Mouse (Mus musculus) megakaryocyte progenitor cell, adult 5-6 weeks (primary cell): ENCODE results near the gene Pmis2. TPM values are rescaled to one million over a fixed set of nuclear protein-coding genes. Genes with fewer than 3 reads are reported as not detected.

ENCODE experiments used
- ATAC-seq: replicated peaks from 2 replicates; pipeline ENCODE4 v1.8.0; 2016; ENCODE audit warnings: mild to moderate bottlenecking, moderate TSS enrichment, inconsistent platforms; ENCODE audit not compliant: poor library complexity
- total RNA-seq, 2 experiments: library from RNA; stranded (forward) in 1 of 2; stranded (reverse) in 1 of 2; fragments of 157-497, 149-512 nt in 1 of 2; fragments of 200-1000 nt in 1 of 2; gene quantifications; 2 replicates each; pipeline versions ENCODE4 v1.2.3 to v1.2.4; 2015 to 2017

Pmis2 gene
- total RNA-seq, 2 experiments from 2014 or later = not detected

DNA sequence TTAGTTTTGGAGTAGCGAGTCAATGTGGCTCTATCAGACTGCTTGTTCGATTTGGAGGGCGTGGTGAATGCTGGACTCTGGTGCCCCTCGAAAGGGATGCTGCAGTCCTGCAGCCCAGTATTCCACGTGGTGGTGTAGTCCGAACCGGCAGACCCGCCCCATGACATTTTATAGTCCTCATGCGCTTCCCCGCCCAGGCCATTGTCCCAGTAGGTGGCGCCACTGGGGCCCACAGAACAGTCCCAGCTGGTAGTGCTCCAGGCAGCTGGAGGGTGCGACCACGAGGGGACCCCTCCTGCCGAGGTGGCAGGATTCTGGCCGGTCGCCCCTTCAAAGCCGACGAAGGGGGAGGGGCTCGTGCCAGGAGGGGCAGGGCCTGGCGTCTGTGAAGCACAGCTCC is 36.8 kb downstream of the Pmis2 start:
- ATAC-seq = peak; percentile 92

DNA sequence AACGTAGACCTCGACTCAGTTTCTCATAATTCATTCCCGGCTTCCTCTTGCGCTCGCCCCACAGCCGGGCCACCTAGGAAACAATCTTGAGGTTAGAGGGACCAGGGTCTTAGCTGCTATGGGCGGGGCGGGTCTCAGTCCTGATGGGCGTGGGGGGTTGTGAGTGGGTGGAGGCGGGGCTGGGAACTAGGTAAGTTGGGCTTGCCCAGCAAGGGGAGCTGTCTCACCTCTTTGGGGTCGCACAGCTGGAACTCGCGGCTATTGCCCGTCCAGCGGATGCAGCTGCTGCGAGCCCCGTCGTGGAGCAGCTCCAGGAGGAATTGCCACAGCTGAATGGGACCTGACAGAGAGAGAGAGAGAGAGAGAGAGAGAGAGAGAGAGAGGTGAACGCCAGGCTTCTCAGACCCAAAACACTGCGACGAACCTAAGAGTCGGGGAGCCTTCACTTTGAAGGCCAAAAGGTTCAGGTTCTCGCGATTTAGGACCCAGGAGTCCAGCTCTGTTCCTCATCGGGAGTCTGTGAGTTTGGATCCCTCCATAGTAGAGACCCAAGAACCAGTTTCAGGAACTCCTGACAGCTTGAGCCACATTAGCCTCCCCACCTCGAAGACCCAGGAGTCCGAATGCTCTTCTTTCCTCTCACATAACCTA is 37.5 kb downstream of the Pmis2 start:
- ATAC-seq = 0 out of 2 replicates have a peak, but pooled peaks have one; percentile 20

- ATAC-seq = no peak
These were observed 42.4 kb downstream of the Pmis2 start for GRCm38 (mm10) chr7:30629013-30629412.

GRCm38 (mm10) chr7:30626647-30627046 is 44.8 kb downstream of the Pmis2 start:
- no peak for ATAC-seq

DNA sequence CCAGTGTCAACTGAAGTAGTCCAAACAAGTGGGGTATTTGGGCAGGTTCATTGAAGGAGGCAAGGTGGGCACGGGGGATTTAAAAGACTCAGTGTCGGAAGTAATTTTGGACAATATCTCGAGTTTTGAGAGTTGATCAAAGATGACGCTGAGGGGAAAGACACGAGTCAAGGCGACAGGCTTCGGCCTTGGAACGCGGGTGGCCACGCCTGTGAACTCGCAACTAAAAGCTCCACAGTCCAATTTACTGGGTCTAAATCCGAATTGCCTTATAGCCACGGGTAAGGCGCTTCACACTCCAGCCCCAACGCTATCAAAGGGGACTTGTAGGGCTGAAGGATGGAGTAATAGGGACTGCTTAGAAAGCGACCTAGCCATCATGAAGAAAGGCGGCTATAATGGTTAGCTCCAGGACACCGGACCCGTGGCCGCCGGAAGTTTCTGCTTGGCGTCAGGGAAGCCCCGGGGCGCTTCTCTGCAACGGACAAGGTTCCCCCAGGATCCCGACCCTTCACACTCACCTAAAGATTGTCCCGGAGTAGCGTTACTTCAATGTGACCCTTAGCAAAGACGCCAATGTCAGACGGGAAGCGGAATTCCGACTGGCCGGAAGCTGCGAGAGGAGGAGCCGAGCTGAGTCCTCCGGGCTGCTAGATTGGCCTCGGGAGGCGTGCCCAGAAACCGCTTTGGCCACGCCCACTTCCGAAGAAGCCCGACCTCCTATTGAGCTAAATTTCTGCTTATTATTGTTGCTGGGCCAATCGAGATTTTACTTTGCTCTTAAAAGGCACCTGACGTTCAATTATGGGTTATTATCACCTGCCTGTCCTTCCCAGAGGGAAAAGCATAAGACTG is 45.6 kb downstream of the Pmis2 start, which contains the start of gene Cox6b1:
Gene Cox6b1, minus strand, starts transcription at position 622 of the 855 bp plus-strand sequence.
- peak; percentile 99 for ATAC-seq

Other genes starting within 250 kb of the Pmis2 start
Only the 30 nearest of the 32 such genes appear.
- gene Aplp1, start 226.1 kb downstream of the Pmis2 start, total RNA-seq (2015) = not detected in 2 replicates
- gene Aplp1, start 226.1 kb downstream of the Pmis2 start, total RNA-seq (2017) = not detected in 2 replicates
- gene Kirrel2, start 213.9 kb downstream of the Pmis2 start, total RNA-seq (2015) = not detected in 2 replicates
- not detected in 2 replicates for gene Kirrel2, start 213.9 kb downstream of the Pmis2 start, total RNA-seq (2017)
- gene Nphs1, start 213.3 kb downstream of the Pmis2 start, total RNA-seq (2015) = 0.27 TPM in 1 of 2 replicates, not detected in the other
- 0.58 and 0.95 TPM in 2 replicates for gene Nphs1, start 213.3 kb downstream of the Pmis2 start, total RNA-seq (2017)
- not detected in 2 replicates for gene Prodh2, start 178.0 kb downstream of the Pmis2 start, total RNA-seq (2015)
- not detected in 2 replicates for gene Prodh2, start 178.0 kb downstream of the Pmis2 start, total RNA-seq (2017)
- 4.5 and 5.8 TPM in 2 replicates for gene Arhgap33, start 136.5 kb downstream of the Pmis2 start, total RNA-seq (2015)
- gene Arhgap33, start 136.5 kb downstream of the Pmis2 start, total RNA-seq (2017) = 1.4 and 2.0 TPM in 2 replicates
- gene Hspb6, start 119.4 kb downstream of the Pmis2 start, total RNA-seq (2015) = 11.7 and 12.2 TPM in 2 replicates
- 3.5 and 4.4 TPM in 2 replicates for gene Hspb6, start 119.4 kb downstream of the Pmis2 start, total RNA-seq (2017)
- 11.5 and 16.3 TPM in 2 replicates for gene Proser3, start 119.3 kb downstream of the Pmis2 start, total RNA-seq (2015)
- gene Proser3, start 119.3 kb downstream of the Pmis2 start, total RNA-seq (2017) = 1.8 and 4.7 TPM in 2 replicates
- 54.8 and 67.5 TPM in 2 replicates for gene Lin37, start 111.8 kb downstream of the Pmis2 start, total RNA-seq (2015)
- 27.2 and 39.8 TPM in 2 replicates for gene Lin37, start 111.8 kb downstream of the Pmis2 start, total RNA-seq (2017)
- gene U2af1l4, start 108.3 kb downstream of the Pmis2 start, total RNA-seq (2015) = 21.4 and 23.4 TPM in 2 replicates
- gene U2af1l4, start 108.3 kb downstream of the Pmis2 start, total RNA-seq (2017) = 86.9 and 96.7 TPM in 2 replicates
- 2.2 and 3.7 TPM in 2 replicates for gene Gm49396, start 108.3 kb downstream of the Pmis2 start, total RNA-seq (2015)
- gene Gm49396, start 108.3 kb downstream of the Pmis2 start, total RNA-seq (2017) = 3.4 and 3.9 TPM in 2 replicates
- gene Psenen, start 108.0 kb downstream of the Pmis2 start, total RNA-seq (2015) = 181 and 202 TPM in 2 replicates
- gene Psenen, start 108.0 kb downstream of the Pmis2 start, total RNA-seq (2017) = 150 and 154 TPM in 2 replicates
- gene Igflr1, start 106.2 kb downstream of the Pmis2 start, total RNA-seq (2015) = 7.2 and 9.2 TPM in 2 replicates
- not detected in 2 replicates for gene Igflr1, start 106.2 kb downstream of the Pmis2 start, total RNA-seq (2017)
- gene Kmt2b, start 82.9 kb downstream of the Pmis2 start, total RNA-seq (2015) = 72.2 and 99.8 TPM in 2 replicates
- gene Kmt2b, start 82.9 kb downstream of the Pmis2 start, total RNA-seq (2017) = 11.7 and 14.5 TPM in 2 replicates
- gene Zbtb32, start 72.7 kb downstream of the Pmis2 start, total RNA-seq (2015) = not detected in 2 replicates
- gene Zbtb32, start 72.7 kb downstream of the Pmis2 start, total RNA-seq (2017) = not detected in 2 replicates
- gene Upk1a, start 58.8 kb downstream of the Pmis2 start, total RNA-seq (2015) = 0.61 and 1.3 TPM in 2 replicates
- gene Upk1a, start 58.8 kb downstream of the Pmis2 start, total RNA-seq (2017) = 0.14 TPM in 1 of 2 replicates, not detected in the other
- 325 and 346 TPM in 2 replicates for gene Cox6b1, start 45.5 kb downstream of the Pmis2 start, total RNA-seq (2015)
- 428 and 592 TPM in 2 replicates for gene Cox6b1, start 45.5 kb downstream of the Pmis2 start, total RNA-seq (2017)
- not detected in 2 replicates for gene Etv2, start 35.8 kb downstream of the Pmis2 start, total RNA-seq (2015)
- not detected in 2 replicates for gene Etv2, start 35.8 kb downstream of the Pmis2 start, total RNA-seq (2017)
- 43.9 and 52.2 TPM in 2 replicates for gene Rbm42, start 21.3 kb downstream of the Pmis2 start, total RNA-seq (2015)
- 36.7 and 39.9 TPM in 2 replicates for gene Rbm42, start 21.3 kb downstream of the Pmis2 start, total RNA-seq (2017)
- gene Haus5, start 6.6 kb downstream of the Pmis2 start, total RNA-seq (2015) = 31.0 and 31.3 TPM in 2 replicates
- gene Haus5, start 6.6 kb downstream of the Pmis2 start, total RNA-seq (2017) = 21.5 and 28.7 TPM in 2 replicates
- 0.69 TPM in 1 of 2 replicates, not detected in the other for gene 2200002J24Rik, start 27.3 kb upstream of the Pmis2 start, total RNA-seq (2015)
- not detected in 2 replicates for gene 2200002J24Rik, start 27.3 kb upstream of the Pmis2 start, total RNA-seq (2017)
- gene Atp4a, start 40.6 kb upstream of the Pmis2 start, total RNA-seq (2015) = 1.2 and 1.3 TPM in 2 replicates
- gene Atp4a, start 40.6 kb upstream of the Pmis2 start, total RNA-seq (2017) = 0.37 and 0.51 TPM in 2 replicates
- 210 and 218 TPM in 2 replicates for gene Tmem147, start 57.9 kb upstream of the Pmis2 start, total RNA-seq (2015)
- gene Tmem147, start 57.9 kb upstream of the Pmis2 start, total RNA-seq (2017) = 65.9 and 76.4 TPM in 2 replicates
- gene Gapdhs, start 72.1 kb upstream of the Pmis2 start, total RNA-seq (2015) = not detected in 2 replicates
- not detected in 2 replicates for gene Gapdhs, start 72.1 kb upstream of the Pmis2 start, total RNA-seq (2017)
- 1.6 TPM in 2 replicates for gene Sbsn, start 79.9 kb upstream of the Pmis2 start, total RNA-seq (2015)
- gene Sbsn, start 79.9 kb upstream of the Pmis2 start, total RNA-seq (2017) = 0.47 and 1.3 TPM in 2 replicates
- gene Dmkn, start 92.2 kb upstream of the Pmis2 start, total RNA-seq (2015) = 81.7 and 87.4 TPM in 2 replicates
- 95.3 and 119 TPM in 2 replicates for gene Dmkn, start 92.2 kb upstream of the Pmis2 start, total RNA-seq (2017)
- not detected in 2 replicates for gene Krtdap, start 116.3 kb upstream of the Pmis2 start, total RNA-seq (2015)
- not detected in 2 replicates for gene Krtdap, start 116.3 kb upstream of the Pmis2 start, total RNA-seq (2017)
- gene Ffar2, start 152.2 kb upstream of the Pmis2 start, total RNA-seq (2015) = 8.5 and 8.8 TPM in 2 replicates
- gene Ffar2, start 152.2 kb upstream of the Pmis2 start, total RNA-seq (2017) = 25.9 and 31.5 TPM in 2 replicates
- not detected in 2 replicates for gene Ffar3, start 184.6 kb upstream of the Pmis2 start, total RNA-seq (2015)
- not detected in 2 replicates for gene Ffar3, start 184.6 kb upstream of the Pmis2 start, total RNA-seq (2017)
- not detected in 2 replicates for gene Ffar1, start 190.0 kb upstream of the Pmis2 start, total RNA-seq (2015)
- gene Ffar1, start 190.0 kb upstream of the Pmis2 start, total RNA-seq (2017) = not detected in 2 replicates
- gene Cd22, start 208.7 kb upstream of the Pmis2 start, total RNA-seq (2015) = 0.29 and 1.3 TPM in 2 replicates
- 0.07 and 0.29 TPM in 2 replicates for gene Cd22, start 208.7 kb upstream of the Pmis2 start, total RNA-seq (2017)